ENCODE assay signal across 9 mouse cellular contexts in genomic region chr10:52274001-52274909, GRCm38 (mm10). TPM values are rescaled to one million over a fixed set of nuclear protein-coding genes. Genes with fewer than 3 reads are reported as not detected.
DNase-seq lines count a peak whose midpoint lies in the region; ATAC-seq lines count a peak whose summit lies in the region.
"Had no signal": no experiment of that assay in that cellular context is flagged by ENCODE, and none has a peak within 500 bp of the region (broad histone marks: within the 10 kb centered on the region; RNA-seq: fewer than 3 reads in every experiment).

No protein-coding gene starts in this region.

- peaks cover 11% of the 10 kb centered on the region for H3K4me1 ChIP-seq in heart, embryonic 15.5 days (replicated peaks)
- peaks cover 13% of the 10 kb centered on the region for H3K4me1 ChIP-seq in forebrain, embryonic 16.5 days (replicated peaks; ENCODE audit: control insufficient read depth, insufficient read depth, low read length)

- no peaks in the 10 kb centered on the region for H3K27me3 ChIP-seq in heart, embryonic 15.5 days
- H3K27me3 ChIP-seq in forebrain, embryonic 16.5 days (replicated peaks; ENCODE audit: control insufficient read depth, insufficient read depth, low read length): no peaks in the 10 kb centered on the region
- no peaks in the 10 kb centered on the region for H3K27me3 ChIP-seq in splenic B cell, adult 2 months (ENCODE audit: control insufficient read depth, insufficient read depth, low read length, poor library complexity, severe bottlenecking)

- H3K9ac ChIP-seq in heart, embryonic 15.5 days: no peak overlapping the region
- H3K9ac ChIP-seq in forebrain, embryonic 16.5 days (replicated peaks; ENCODE audit: low read depth, low read length): no peak overlapping the region
- H3K9ac ChIP-seq: lung, embryonic 14.5 days had no signal

- no peak overlapping the region for H3K4me3 ChIP-seq in heart, embryonic 15.5 days
- H3K4me3 ChIP-seq in forebrain, embryonic 16.5 days (replicated peaks; ENCODE audit: low read length): no peak overlapping the region

- no peak overlapping the region for H3K4me2 ChIP-seq in heart, embryonic 15.5 days
- H3K4me2 ChIP-seq in forebrain, embryonic 16.5 days (ENCODE audit: low read length): peak overlapping the region; percentile 28
- H3K4me2 ChIP-seq: lung, embryonic 14.5 days had no signal

- H3K9me3 ChIP-seq in heart, embryonic 15.5 days (replicated peaks): no peaks in the 10 kb centered on the region
- H3K9me3 ChIP-seq in forebrain, embryonic 16.5 days (ENCODE audit: control insufficient read depth, low read length): no peaks in the 10 kb centered on the region

- no peaks in the 10 kb centered on the region for H3K36me3 ChIP-seq in heart, embryonic 15.5 days
- H3K36me3 ChIP-seq in forebrain, embryonic 16.5 days (ENCODE audit: control insufficient read depth, insufficient read depth): no peaks in the 10 kb centered on the region
- H3K36me3 ChIP-seq in splenic B cell, adult 2 months (ENCODE audit: control insufficient read depth, insufficient read depth, low read length, poor library complexity, severe bottlenecking): no peaks in the 10 kb centered on the region

- DNase-seq in heart, postnatal 25 days (ENCODE audit: low spot score): no peak
- DNase-seq in right cerebral cortex, postnatal 4 days: peak; percentile 45
- DNase-seq in right cerebral cortex, postnatal 14 days: no peak
- peak; percentile 5 for DNase-seq in splenic B cell, adult 2 months (ENCODE audit: low read depth, low spot score)
- no peak for DNase-seq in urinary bladder, postnatal 4 days (ENCODE audit: low spot score in 2 of 2)
- DNase-seq in left cerebral cortex, adult 18-20 months (ENCODE audit: low spot score in 2 of 2): no peak
- DNase-seq: lung, embryonic 14.5 days had no signal

- intact Hi-C loops in heart, postnatal 25 days (cut with DNase I): loop anchor here (5.0 kb wide), 1 partner anchor 33 kb away; no protein-coding TSS in a partner anchor

- peak overlapping the region; percentile 34; the same call in 1 of the 2 replicates for H3K27ac ChIP-seq in heart, embryonic 15.5 days
- H3K27ac ChIP-seq in forebrain, embryonic 16.5 days (ENCODE audit: low read length): peak overlapping the region; percentile 63

- ATAC-seq in heart, embryonic 15.5 days (replicated peaks; ENCODE audit: insufficient number of reproducible peaks, insufficient read depth, low FRiP score, low read depth): no peak
- ATAC-seq in forebrain, embryonic 16.5 days: peak; percentile 88

- whole genome bisulfite sequencing in heart, embryonic 15.5 days: 61% methylated on average over 8 of the region's 8 CpGs
- 5% methylated on average over 8 of the region's 8 CpGs for WGBS in forebrain, embryonic 16.5 days

RNA-seq across cellular contexts. Expression of gene Dcbld1, which starts 40.8 kb away (rescaled TPM):
- polyA plus RNA-seq in heart, embryonic 15.5 days (2015; fragmentation: Nextera tagmentation; extraction: Ambion mirVana): 6.7 and 8.8 TPM in 2 replicates
- total RNA-seq in heart, postnatal 25 days (2021): 1 to 10 TPM; 3.8 to 4.7 TPM
- 20.1 and 22.0 TPM in 2 replicates for polyA plus RNA-seq in forebrain, embryonic 16.5 days (2015; fragmentation: Nextera tagmentation; extraction: Ambion mirVana)
- total RNA-seq in left cerebral cortex, adult 18-20 months (2021): 1 to 10 TPM; 4.8 to 5.5 TPM

Comparison
In these comparisons a context has a peak if more than half of its experiments do, and no peak if none do; other contexts are left out.
1. DNase-seq: peak in right cerebral cortex, postnatal 4 days (single experiment) and splenic B cell, adult 2 months (single experiment); none in heart, postnatal 25 days (single experiment), right cerebral cortex, postnatal 14 days (single experiment), urinary bladder, postnatal 4 days (0 of 2) and left cerebral cortex, adult 18-20 months (0 of 2).